Mouse (Mus musculus) mesoderm, embryonic 11.5 days (tissue): ENCODE data around the gene Polr3h.
A peak's percentile ranks its signal among the peaks of the same experiment; 100 is the strongest.

ENCODE experiments used
- DNase-seq: peaks from one replicate; pipeline ENCODE4 v3.0.0-alpha.2; 2012; ENCODE audit warnings: low read depth, low spot score

Gene Polr3h

GRCm38 (mm10) chr15:81872262-81873136 lies 53.5 kb downstream of the Polr3h start, which contains the start of gene Aco2:
Gene Aco2 (plus strand): TSS chr15:81872309.
- peak; percentile 99 for DNase-seq

GRCm38 (mm10) chr15:81871604-81872261 lies 54.3 kb downstream of the Polr3h start, which contains the start of gene Phf5a:
Gene Phf5a (minus strand): TSS chr15:81871911.
- DNase-seq, result peak; percentile 98

- DNase-seq, result no peak
Observed at GRCm38 (mm10) chr15:81869985-81870384, 56.1 kb downstream of the Polr3h start.

GRCm38 (mm10) chr15:81864238-81864637 lies 61.8 kb downstream of the Polr3h start:
- DNase-seq, result no peak

- no peak for DNase-seq
Observed at GRCm38 (mm10) chr15:81860471-81861135, 65.4 kb downstream of the Polr3h start.

GRCm38 (mm10) chr15:81859330-81860255 lies 66.4 kb downstream of the Polr3h start:
- peak; percentile 87 for DNase-seq

GRCm38 (mm10) chr15:81858517-81859329 lies 67.3 kb downstream of the Polr3h start, which contains the start of gene Tob2:
Gene Tob2 (minus strand): TSS chr15:81858796.
- peak; percentile 11 for DNase-seq

GRCm38 (mm10) chr15:81858138-81858516 lies 67.9 kb downstream of the Polr3h start:
- peak; percentile 93 for DNase-seq

GRCm38 (mm10) chr15:81857724-81858116 lies 68.3 kb downstream of the Polr3h start:
- peak; percentile 60 for DNase-seq

- DNase-seq, result no peak
Observed at GRCm38 (mm10) chr15:81856938-81857723, 68.9 kb downstream of the Polr3h start.

- peak; percentile 92 for DNase-seq
Observed at GRCm38 (mm10) chr15:81856030-81856790, 69.8 kb downstream of the Polr3h start.

GRCm38 (mm10) chr15:81853081-81853480 lies 73.0 kb downstream of the Polr3h start:
- DNase-seq, result no peak

GRCm38 (mm10) chr15:81852411-81853000 lies 73.5 kb downstream of the Polr3h start:
- DNase-seq, result no peak

- DNase-seq, result no peak
Observed at GRCm38 (mm10) chr15:81851375-81851774, 74.7 kb downstream of the Polr3h start.

GRCm38 (mm10) chr15:81850718-81851117 lies 75.3 kb downstream of the Polr3h start:
- no peak for DNase-seq

- DNase-seq, result no peak
Observed at GRCm38 (mm10) chr15:81849104-81849503, 76.9 kb downstream of the Polr3h start.

GRCm38 (mm10) chr15:81848301-81848700 lies 77.7 kb downstream of the Polr3h start:
- DNase-seq, result peak; percentile 45

GRCm38 (mm10) chr15:81847861-81848260 lies 78.2 kb downstream of the Polr3h start:
- no peak for DNase-seq
